Mouse (Mus musculus) mouse embryonic stem cell (cell line): ENCODE measurements around the gene Artn.

Source experiments
- in situ Hi-C, 2 experiments: fragments of 300-500 bp; cut with MboI; formaldehyde crosslinking; loops; 1 replicate in 1 of 2; 3 replicates in 1 of 2; pipeline ENCODE4 v1.14.3; 2019 to 2020; ENCODE audit warnings: low sequenced_read_pairs in 2 of 2, low pct_unique_long_range_greater_than_20kb in 1 of 2, mixed read lengths in 1 of 2; ENCODE audit not compliant: unreplicated experiment in 1 of 2

Artn gene

DNA sequence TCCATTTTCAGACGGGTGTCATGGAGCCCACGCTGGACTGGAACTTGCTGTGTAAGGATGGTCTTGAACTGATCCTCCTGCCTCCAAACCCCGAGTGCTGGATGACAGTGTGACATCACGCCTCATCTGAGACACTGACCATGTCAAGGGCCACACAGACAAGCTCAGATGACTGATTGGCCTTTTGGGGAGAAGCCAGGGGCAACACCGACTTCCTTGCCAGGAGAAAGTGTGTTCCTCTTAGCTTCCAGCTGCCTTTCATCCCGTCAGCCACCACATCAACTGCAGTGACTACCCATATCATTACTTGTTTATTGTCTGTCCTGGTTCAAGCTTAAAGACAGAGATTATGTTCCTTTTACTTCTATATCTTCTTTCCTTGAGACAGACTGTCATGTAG is 4.6 kb downstream of the Artn start:
- in situ Hi-C loops = no loop called here

DNA sequence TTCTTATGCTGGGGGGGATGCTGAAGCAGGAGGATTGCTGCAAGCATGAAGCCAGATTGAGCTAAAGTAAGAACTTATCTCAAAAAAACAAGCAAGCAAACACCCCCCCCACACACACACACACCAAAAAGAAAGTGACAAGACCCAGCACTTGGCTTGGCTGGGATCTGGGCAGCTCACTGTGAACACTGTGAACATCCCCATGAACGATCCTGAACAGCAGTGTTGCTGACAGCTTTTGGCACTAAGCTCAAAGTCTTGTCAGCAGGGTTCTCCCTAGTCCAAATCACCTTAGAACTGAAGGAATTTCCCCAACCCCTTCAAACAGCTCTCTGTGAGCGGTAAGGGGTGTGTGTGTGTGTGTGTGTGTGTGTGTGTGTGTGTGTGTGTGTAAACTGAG is 6.1 kb downstream of the Artn start:
- in situ Hi-C loops = no loop called here

DNA sequence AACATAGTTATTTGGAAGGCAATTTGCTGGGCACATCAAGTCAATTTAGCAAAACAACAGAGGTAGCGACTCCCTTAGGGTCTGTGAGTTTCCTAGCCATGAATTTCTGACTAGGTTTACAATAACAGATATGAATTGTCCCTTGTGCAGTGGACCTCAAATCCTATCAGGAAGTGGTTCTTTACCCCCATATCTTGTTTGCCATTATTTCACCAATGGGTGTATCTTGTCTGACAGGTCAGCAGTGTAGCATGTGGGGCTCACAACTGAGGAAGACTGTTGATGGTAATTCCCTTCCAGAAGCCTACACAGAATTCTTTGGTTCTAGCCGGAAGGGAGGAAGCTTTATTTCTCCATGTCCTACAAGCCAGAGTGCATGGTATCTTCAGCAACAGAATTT is 8.2 kb downstream of the Artn start:
- in situ Hi-C loops = no loop called here

DNA sequence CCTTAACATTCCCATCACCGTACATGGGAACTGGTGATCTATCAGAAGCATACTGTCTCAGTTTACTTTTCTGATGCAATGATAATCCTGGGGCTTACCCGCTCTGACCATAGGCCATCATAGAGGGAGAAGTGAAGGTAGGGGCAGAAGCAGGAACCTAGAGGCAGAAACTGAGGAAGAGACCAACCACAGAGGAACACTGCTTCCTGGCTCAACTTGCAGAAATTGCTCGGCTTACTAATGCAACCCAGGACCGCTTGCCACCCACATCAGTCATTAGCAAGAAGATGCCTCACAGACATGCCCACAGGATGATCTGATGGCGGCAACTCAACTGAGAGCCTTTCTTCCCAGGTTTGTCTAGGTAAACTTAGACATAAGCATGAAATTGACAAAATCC is 10.8 kb downstream of the Artn start:
- in situ Hi-C loops = no loop called here

DNA sequence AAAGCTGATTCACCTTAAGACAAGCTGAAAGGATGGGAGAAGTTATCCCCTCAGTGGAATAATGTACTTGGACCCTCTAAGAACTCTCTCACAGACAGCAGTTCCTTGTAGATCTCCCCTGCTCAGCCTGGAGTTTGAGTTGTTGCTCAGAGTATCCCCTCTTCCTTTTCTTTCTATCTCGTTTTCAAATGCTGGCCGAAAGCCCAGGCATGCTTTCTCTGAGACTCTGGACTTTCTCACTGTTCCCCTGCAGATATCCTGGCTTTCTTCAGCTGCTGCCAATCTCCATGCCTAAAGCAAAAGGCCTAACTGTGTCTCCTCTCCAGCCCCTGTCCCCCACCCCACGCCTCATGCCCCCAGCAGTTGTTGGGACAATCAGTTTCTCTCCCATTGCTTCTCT is 11.3 kb downstream of the Artn start:
- in situ Hi-C loops = no loop called here

DNA sequence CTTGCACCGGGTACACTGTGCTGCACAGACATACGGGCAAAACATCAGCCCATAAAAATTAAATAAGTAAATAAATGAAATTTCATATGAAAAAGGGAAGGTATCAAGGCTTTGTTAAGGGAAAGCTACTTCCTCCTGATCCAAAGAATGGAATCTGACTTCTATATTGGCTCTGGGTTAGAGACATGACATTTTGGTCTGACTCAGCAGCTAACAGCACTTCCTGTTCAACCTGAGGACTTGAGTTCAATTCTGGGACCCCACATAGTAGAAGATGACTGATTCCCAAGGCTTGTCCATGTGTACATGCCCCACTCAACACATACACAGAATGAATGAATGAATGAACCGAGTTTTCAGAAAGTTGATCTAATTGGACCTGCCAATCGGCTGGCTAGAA is 11.7 kb downstream of the Artn start:
- in situ Hi-C loops = no loop called here

DNA sequence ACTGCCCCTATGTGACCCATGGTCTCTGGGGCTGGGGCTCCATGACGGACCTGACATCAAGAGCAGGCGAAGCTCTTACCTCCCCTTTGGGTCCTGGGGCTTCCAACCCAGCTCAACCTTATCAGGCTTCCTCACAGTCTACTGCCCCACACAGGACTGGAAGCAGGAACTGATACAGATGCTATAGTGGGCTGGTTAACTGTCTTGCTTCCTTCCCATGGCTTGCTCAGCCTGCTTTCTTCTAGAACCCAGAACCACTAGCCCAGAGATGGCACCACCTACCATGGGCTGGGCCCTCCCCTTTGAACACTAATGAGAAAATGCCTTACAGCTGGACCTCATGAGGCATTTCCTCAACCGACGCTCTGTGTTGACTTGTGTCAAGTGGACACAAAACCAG is 12.2 kb downstream of the Artn start:
- in situ Hi-C loops = no loop called here

DNA sequence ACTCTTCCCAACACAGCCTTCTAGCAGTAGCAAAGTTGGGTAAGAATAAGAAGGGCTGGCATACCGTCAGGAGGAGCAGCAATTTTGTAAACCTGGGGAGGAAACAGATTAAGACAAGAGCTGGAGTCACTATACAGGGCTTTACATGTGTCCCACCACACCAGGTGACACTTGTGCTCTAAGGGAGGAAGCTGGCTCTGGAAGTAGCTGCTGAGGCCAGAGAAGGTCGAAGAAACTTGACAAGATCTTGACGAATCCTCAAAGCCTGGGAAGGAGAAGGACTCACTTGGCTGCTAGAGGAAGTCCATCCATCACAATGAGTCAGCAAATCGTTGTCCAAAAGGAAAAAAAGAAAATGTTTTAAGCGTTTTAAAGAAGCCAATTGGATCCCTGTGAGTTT is 13.2 kb downstream of the Artn start:
- in situ Hi-C loops = no loop called here

DNA sequence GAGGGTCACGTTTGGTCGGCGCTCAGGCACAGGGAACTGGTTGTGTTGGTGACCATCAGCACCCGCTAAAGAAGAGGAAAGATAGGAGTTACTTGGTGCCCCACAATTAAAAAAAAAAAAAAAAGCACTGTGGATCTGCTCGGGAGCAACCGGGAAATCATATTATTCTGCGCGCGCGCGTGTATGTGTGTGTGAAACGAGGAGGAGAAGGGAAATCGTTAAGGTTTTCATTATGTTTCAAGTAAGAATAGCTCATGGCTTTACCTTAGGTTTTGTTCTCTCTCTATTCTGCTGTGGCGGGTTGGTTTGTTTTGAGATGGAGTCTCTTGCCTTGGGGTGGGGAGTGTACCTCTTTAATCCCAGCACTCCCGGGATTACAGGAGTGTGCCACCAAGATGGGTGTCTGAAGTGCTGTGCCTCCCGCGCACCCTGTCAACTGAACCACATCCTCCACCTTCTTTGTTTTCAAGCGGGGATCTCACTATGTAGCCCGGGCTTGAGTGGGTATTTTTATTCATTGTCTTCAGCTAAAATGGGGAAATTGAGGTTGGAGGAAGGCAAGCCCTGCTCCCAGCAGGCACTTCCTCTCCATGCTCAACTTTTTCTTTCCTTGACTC is 14.0 kb downstream of the Artn start:
- in situ Hi-C loops = no loop called here

DNA sequence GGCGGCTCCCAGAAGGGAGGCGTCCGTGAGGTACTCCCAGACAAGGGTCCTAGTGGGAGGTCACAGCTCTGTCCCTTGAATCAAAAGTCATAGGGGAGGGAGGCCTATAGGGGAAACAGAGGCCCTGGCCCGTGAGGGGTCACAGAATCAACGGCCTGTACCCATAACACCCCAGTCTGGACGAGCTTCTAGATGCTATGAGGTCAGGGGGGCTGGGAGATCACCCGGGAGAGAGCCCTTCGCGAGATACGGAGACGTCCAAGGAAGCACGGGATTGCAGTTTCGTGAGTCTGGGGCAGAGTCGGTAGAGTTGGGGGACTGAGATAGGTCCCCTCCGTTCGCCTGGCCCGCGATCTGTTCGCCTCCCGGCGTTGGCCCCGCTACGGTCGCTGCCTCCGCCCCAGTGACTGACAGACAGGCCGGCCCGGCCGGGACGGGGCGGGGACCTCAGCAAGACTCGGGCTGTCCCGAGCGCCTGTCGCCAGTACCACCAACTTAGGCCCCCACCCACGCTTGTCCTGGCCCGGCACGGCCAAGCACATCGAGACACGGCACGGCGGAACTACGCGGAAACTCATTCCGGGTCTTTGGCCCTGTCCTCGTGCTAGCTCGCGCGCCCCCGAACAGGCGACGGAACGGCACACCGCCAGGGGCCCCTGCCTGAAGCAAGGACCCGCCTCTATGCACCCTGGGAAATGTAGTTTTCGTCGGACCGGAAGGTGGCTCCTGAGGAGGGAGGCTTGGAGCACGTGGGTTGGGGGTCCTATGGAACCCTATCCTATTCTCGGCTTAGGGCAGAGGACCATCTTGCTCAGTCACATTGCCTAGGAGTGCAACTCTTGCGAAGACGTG is 14.7 kb downstream of the Artn start, which contains the start of gene Ipo13:
Ipo13 (minus strand) TSS at position 409 of the 852 bp plus-strand sequence.
- in situ Hi-C loops = no loop called here

DNA sequence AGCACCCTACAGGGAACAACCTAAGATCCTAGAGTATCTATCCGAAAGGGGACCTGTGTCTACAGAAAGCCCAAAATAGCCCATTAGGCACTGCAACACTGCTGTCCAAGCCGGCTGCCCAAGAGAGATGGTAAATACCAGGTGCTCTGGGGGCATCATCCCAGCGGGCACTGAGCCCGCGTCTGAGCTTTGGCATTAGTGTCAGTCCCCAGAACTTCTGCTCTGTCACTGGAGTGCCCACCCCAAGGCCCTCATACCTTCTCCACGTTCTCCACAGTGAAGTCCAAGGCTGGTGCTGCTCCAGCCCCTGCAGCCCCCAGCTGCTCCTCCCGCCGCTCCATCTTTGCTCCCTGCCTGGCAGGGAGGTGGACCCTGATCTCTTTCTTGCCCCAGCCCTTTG is 15.5 kb downstream of the Artn start:
- in situ Hi-C loops = no loop called here

DNA sequence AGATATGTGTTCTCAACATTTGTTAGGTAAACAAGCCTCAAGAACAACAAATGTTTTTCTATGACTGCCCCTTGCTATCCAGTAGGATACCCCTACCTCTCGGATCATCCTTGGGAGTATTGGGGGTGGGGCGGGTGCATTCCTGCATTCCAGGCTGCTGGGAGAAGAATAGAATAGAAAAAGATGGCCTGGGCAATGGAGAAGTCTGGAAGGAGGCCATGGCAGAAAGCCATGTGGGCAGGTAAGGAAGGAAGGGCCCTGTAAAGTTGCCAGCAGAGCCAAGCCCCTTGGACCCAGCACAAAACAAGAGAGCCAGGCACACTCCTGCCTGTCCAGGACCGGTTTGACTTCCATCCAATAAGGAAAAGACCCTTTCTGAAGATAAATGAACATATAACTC is 16.1 kb downstream of the Artn start:
- in situ Hi-C loops = no loop called here

DNA sequence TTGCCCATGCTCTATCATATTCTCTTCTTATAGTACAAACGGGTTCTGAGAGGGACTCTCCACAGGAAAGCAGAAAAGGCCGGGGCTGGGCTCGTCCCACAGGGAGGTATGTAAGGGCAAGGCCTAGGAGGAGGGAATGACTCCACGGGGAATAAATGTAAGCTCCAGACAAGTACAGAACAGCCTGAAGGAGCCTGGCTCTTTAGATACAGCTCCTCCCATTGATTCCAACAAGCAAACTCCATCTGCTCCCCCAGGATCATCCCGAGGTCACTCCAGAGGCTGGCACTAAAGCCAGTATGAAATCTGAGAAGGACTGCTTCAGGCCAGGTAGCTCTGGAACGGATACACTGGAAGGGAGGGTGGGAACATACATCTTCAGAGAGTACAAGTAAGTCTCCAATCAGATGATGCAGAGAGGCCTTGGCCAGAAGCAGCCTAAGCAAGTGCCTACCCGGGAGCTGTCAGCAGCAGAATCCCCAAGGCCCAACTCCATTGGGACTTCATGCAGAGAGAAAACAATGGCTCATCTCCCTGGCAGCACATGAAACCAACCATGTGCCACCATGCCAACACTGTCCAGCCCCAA is 16.8 kb downstream of the Artn start:
- in situ Hi-C loops = no loop called here

DNA sequence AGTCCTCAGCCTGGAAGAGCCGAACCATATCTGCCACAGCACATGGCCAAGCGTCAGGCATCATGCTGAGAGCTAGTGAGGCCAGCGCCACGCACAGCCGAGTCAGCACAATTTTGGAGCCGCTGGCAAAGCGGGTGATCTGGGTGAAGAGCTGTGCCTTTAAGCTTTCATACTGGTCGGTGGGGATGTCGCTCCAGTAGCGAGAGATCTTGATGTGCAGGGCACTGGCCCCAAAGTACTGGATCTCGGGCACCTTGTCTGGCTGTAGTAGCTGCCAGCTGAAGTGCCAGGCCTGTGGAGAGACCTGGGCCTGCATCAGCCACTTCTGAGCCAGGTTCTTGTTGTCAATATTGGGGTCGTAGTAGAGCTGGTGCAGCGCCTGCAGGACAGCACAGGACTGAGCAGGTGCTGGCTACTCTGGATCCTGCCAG is 17.4 kb downstream of the Artn start:
- in situ Hi-C loops = no loop called here

DNA sequence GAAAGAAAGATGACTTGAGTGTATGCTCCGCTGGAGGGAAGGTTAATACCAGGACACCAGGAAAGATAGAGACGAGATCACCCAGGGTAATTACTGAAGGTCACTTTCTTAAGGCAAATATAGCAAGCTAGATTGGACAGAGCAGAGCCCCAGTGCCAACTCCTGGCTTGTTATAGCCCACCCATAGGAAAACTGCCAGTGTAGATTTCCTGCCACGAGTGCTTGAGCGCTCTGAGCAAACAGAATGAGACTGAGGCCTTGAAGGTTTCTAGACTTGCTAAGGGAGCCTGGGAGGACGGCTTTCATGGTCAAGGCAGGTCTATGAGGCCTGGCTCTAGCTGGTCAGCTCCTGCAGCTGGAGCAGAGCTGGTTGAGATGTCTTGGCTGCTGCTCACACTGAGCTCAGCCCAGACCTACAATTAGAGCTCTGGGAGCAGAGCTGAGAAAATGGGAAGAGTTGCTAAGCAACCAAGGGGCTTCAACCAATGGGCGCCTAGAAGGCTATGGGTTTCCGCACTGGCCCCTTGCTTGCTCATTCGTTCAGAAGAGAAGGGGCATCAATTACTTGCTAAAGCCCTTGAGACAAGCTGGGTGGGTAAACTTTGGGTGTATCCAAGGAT is 20.6 kb downstream of the Artn start:
- in situ Hi-C loops = no loop called here

DNA sequence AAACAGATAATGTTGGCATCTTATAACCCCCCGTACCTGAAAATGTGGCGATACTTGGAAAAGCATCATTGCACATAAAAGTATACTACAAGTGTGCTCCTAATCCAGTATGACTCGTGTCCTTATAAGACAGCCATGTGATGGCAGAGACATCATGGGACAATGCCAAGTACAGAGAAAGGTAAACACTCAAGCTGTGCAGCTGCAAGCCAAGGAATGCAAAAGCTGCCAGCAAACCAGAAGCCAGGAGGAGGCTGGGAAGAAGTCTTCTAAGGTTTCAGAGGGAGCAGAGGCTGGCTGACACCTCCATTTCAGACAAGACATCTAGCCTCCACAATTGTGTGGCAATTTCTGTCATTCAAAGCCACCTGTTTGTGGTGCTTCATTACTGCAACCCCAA is 23.4 kb downstream of the Artn start:
- in situ Hi-C loops = no loop called here

DNA sequence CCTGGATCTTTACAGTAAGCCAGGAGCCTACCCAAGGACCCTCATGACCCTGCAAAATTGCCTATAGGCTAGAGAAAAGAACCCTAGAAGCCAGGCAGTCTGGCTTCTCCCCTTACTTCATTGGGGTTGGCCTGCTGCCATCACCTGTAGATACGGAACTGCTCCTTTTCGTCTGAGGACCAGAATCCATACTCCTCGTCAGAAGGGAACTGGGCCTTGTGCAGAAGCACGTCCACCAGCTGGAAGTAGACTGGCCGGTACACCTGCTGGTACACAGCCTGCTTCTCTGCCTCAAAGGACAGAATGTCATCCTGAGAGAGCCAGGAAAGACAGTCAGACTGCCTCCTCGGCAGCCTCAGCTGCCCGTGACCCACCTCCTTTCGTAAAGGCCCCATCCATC is 24.8 kb downstream of the Artn start:
- in situ Hi-C loops = no loop called here

DNA sequence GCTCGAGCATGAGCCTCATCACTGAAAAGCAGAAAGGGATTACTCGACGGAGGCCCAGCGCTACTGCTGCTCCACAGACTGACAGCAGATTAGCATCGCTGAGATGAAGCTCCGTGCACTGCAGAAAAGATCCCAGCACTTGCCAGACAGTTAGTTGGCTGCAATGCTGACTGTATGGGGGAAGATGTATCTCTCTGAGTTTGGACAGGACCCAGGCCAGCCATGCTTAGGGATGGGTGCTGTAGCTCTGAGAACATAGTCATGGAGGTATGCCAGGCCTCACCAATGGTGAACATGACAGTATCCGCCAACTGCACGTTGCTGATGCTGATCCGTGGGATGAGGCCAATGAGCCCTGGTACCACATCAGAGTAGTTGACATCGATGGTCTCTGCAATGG is 25.5 kb downstream of the Artn start:
- in situ Hi-C loops = no loop called here

DNA sequence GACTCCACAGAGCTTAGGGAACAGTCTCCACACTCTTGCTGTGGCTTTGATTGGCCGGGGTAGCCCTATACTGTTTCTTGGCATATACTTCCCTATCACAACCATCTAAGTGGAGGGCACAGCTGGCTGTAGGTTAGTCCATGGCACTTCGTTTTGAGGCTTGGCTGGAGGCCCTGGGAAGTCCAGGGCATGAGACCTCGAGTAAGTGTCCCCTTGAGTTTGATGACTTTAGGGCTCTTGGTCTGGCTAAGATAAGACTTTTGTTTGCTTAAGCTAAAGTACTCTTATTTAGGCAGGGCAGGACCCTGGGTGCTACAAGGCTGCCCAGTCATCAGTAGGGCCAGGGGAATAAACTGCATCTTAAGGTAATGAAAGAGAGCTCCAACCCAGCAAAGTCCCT is 31.5 kb downstream of the Artn start:
- in situ Hi-C loops = no loop called here
